Mouse (Mus musculus) cerebellum, adult 9-10 months (tissue): Measurements from ENCODE around the gene Ggact.

Experiments
- DNase-seq: peaks from one replicate; pipeline ENCODE4 v3.0.0; 2022

The Ggact gene

DNA sequence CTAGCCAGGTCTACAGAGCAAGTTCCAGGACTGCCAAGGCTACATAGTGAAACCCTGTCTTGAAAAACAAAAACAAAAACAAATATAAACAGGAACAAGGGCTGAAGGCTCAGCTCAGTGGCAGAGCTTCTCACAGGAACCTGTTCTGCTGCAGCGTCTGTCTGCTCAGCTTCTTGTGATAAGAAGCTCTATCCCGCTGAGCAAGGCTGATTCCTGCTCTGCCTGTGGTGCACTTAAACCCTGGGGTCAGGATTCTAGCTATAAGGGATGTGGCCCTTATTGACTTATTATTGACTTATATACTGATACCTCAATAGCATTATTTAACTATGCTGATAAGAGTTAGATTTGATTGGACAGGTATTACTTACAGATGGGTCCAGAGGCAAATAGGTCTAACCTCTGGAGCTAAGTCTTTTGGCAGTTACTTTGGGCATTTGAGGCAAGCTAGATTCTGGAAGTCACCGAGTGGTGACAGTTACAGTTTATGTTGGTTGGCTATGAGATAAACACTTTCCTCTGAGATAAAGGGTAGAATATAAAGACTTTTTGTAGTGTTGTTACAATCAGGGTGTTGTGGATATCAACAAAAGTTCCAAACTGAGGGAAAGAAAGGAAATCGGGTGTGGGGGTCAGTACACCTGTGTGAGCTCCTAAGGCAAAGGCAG, 48.0 kb downstream of the Ggact start:
- DNase-seq = no peak

DNA sequence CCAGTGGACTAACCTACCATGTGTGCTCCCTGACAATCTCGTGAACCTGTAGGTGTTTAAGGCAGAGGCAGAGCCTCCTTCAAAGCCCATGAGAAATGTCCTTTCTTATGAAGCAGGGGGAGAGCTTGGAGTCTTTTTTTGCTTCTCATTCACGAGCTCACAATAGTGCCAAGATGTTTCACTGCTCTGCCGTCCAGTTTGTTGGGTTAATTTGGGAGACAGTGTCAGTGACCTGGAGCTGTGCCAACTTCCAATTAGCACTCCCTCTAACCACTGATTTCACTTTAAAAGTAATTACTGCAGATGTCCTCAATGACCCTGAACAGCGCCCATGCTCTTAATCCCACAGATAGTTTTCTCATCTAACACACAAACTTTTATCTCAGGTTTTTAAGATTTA, 50.9 kb downstream of the Ggact start:
- DNase-seq = peak; percentile 44

DNA sequence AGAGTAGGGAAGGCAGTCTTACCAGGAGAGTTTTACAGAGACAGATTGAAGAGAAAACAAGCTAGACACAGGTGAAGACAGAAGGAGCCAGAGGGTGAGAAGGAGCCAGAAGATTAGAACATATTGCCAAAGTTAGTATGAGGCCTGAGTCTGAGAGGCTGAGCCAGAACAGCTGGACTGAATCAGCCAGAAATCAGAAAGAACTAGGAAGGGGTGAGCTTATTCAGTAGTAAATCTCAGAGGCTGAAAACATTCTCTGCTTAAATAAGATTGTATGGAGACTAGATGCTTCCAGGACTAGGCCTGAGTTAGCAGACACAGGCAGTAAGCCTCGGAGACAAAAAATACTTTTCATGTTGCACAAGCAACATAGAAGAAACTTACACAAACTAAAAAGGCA, 53.8 kb downstream of the Ggact start:
- no peak for DNase-seq

DNA sequence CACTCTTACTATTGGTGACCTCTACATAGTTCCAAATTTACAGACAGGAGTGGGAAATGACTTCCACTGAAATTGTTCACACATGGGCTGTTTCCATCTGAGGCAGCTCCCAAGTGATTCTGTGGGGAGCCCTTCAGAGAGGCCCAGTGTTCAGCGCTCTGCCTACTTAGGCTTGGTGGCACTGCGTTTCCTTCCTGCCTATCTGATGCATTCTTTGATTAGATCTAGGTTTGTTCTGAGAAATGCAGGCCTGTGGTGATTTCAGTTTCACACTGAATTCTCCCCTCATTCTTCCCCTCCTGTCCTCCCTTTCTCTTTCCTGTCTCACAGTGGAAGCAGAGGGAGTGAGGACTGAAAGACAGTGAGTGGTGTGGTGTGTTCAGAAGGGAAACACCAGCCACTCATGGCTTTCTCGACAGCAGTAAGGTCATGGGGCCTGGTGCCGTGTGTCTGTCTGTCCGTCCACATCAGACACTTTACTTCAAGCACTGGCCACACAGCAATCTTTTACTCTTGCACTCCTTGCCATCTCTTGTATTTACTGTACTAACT, 61.0 kb downstream of the Ggact start:
- DNase-seq = no peak

DNA sequence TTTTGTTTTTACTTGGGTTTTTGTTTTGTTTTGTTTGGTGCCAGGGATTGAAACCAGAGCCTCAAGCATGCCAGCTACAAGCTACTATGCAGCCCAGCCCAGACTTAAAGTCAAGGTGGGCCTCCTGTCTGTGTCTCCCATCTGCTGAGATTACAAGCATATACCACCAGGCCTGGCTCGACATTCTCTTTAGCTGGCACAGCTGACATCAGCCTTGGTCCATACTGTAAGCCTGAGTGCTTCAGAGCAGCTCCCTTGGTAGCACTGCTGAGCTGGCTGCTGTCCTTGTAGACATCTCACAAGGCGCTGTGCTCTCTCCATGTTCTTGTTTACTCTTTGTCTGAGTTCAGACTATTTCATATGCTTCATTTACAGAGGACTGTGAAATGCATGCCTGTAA, 76.5 kb downstream of the Ggact start:
- peak; percentile 11 for DNase-seq

DNA sequence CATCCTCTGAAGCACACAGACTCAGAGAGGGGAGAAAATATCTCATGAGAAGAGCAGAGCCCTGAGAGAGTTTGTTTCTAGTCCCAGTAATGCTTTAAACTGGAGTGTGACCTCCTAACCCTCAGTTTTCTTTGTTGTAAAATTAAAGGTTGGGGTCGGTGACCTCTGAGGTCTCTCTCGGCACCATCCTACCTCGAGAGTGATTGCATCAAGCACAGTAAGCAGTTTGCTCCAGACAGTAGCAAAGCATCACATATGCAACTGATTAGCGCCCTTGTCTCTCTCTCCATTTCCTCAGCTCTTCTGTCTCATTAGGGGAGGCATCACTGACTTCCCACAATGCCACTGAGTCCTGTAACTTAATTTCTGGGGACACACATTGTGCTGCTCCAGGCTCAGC, 77.3 kb downstream of the Ggact start:
- DNase-seq = no peak

DNA sequence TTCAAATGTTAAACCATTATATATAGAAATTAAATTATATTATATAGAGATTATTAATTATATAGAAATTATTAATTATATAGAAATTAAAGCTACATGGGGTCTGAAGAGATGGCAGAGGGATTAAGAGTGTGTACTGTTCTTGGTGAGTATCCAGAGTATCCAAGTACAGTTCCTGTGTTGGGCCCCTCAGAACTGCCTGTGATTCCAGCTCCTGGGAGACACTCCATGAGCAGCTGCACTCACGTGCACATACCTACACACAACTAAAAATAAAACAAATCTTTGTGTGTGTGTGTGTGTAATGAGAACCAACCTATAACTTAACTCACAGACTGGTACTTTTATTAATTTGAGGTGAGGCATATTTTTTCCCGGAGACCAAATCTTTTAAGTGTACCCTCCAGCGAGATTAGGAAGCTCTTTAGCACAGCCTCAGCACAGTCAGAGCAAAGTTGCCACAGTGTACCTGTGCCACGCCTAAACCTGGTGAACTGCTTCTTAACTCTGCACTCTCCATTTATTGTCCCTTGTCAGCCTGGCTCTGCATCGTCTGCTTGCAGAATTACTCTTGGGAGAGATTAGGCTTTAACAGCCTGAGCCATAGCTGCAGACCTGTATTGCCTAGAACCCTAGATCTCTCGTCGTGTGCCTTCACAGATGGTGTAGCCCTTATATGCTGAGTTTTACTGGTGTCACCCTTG, 77.9 kb downstream of the Ggact start:
- DNase-seq = no peak

DNA sequence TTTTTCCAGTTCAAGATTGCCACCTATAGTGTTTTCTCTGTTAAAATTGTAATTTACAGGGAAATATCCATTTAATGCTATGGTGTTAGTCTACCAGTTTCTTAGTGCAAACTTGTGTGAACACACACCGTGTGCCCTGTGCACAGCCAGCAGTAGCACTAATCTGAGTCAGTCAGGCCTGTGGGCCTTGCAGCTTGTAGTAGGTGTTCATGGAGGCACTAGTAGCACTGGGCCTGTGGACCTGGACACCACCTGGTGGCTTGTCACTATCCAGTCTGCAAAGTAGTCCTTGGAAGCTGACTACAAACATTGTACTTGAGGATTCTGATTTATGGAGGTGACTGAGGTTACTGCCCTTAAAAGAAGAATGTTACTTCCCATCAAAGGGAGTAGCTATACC, 78.8 kb downstream of the Ggact start:
- DNase-seq = no peak

DNA sequence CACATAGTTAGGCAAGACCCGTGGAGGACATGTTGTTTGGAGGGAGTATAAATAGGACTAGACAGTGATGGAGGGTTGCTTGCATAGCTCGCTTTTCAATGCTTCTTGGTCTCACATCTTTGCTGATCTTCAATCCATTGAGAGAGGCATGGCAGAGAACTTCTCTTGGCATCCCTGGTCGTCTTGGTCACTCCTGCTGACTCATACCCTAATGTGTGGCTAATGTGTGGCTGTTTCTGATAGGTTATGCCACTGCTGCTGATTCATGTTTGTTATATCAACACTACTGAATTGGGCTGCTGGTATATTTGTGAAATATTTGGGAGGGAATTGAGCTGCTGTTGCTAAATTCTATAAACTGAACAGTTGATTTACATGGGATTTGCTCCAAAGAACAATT, 79.9 kb downstream of the Ggact start:
- no peak for DNase-seq

DNA sequence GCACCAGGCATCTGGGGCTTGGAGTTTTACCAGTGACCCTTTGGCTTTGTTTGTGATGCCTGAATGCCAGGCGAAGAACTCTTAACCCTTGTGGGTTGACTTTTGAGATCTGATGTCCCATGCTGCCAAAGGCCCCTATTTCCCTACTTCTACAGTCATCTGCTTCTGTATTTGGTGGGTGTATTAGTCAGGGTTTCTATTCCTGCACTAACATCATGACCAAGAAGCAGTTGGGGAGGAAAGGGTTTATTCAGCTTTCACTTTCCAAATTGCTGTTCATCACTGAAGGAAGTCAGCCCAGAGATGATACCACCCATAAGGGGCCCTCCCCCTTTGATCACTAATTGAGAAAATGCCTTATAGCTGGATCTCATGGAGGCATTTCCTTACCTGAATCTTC, 83.1 kb downstream of the Ggact start:
- DNase-seq = no peak

DNA sequence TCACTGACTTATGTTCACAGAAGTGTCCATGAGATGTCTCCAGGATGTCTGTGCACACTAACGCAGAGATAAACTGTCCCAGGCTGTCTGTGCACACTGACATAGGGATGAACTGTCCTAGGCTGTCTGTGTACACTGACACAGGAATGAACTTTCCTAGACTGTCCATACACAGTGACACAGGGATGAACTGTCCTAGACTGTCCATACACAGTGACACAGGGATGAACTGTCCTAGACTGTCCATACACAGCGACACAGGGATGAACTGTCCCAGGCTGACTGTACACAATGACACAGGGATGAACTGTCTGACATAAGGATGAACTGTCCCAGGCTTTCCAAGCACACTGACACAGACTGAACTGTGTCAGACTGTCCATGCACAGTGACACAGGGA, 88.1 kb downstream of the Ggact start:
- DNase-seq = no peak

DNA sequence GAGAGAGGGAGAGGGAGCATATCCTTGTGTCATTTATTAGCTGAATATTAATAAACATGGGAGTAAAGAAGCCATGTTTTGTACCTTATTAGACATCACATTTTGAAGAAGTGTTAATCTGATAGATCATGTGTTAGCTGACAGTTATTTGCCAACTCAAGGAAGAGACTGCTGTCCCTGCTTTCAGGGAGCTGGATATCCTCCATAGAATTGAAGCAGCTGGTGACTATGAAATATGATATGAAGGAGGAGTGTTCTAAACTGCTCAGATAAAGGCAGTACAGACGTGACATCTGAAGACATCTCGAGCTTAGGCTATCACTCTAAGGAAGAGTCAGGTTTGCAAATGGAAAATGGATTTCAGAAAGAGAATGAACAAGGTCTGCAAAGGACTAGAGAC, 89.8 kb downstream of the Ggact start:
- DNase-seq = no peak

DNA sequence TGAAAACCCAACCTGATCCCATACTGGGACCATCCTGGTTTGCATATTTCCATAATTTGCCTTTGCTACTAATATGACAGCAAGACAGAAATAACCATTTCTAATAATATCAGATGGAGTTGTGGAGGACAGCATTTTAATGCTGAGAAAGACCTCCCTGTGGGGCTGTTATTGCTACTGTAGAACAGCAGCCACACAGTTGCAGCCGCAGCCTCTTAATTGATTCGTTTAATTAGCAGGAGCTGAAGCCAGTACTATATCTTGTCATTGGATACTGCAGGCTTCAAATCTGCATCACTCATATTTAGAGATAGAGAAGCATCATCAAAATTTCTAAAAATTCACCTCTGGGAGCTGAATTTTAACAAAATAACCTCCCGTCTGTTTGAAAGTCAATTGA, 92.6 kb downstream of the Ggact start:
- DNase-seq = no peak

DNA sequence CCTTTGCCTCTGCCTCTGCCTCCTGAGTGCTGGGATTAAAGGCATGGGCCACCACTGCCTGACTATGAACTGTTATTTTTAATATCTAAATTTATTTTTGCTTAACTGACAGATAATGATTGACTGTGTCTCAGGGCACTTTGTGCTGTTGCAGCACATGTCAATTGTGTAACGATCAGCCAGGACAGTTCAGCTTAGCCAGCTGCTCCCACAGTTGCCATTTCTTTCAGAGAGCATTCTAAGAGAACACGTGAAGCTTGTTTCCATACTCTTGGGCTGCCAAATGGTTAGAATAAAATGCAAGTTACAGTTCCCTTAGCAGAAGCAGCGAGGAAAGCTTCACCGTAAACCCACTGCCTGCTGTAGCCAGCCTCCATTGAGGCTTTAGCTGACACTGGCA, 113.3 kb downstream of the Ggact start:
- no peak for DNase-seq

DNA sequence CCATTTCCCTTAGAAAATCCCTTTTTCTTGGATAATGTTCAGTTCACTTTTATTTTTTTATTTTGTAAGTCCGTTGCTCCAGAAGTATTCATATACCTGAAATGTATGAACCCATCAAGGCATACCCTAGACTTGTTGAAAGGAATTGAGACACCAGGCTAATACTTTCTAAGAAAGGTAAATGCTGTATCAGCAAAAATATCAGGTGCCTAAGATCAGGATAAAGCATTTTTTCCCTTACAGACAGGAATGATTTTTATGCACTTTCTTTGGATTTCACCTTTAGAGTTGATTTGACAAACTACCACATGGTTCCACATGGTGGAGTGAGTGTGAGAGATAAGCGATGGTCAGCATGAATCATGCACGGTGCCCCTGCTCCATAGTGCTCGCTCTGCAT, 120.2 kb downstream of the Ggact start:
- DNase-seq = no peak

DNA sequence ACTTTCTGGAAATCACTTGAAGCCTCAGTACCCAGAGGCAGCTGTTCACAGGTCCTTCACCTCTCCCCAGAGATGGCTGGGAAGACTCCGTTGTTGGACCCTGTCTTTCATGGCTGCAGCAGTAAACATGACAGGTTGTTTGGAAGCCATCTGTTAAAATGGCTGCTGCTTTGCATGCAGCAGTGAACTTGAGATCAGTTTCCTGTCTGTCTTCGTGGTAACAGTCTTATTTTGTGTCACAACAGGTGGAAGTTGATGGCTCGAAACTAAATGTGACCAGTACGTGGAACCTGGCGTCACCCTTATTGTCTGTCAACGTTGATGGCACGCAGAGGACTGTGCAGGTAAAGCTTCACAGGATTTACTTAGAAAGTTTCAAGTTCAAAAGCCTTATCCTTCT, 123.4 kb downstream of the Ggact start:
- no peak for DNase-seq

DNA sequence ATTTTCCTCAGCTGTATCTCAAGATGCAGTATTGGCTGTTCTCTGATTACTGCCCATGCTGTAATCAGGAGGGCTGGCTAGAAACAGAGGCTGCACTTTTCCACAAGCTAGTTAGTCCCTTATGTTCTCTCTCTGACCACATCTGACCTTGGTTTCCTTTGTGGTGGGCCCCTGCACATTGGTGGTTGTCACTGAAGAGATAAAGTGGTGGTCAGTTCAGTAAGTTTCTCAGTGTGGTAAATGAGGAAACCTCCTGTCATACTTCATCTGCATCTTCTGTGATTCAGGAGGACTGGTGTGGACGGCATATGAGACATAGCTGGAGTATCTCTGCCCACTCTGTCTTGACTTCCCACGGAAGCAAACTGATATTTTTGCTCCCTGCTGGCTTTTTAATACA, 125.4 kb downstream of the Ggact start:
- DNase-seq = no peak

DNA sequence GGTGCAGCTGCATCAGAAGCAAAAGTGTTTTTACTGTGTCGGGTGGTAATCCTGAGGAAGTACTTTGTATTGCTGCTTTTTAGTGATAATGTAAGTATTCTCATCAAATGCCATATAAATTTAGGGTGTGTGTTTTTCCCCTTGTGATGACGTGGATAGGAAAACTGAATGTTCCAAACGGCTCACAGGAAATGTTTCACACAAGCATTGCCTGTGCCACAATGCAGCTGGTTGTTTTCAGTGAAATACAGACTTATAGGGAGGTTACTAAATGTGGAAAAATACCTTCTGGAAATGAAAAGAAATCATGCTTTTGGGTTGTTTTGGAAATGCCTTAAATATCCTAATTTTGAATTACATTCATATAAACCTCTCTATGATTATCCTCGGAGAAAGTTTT, 128.9 kb downstream of the Ggact start:
- DNase-seq = no peak

DNA sequence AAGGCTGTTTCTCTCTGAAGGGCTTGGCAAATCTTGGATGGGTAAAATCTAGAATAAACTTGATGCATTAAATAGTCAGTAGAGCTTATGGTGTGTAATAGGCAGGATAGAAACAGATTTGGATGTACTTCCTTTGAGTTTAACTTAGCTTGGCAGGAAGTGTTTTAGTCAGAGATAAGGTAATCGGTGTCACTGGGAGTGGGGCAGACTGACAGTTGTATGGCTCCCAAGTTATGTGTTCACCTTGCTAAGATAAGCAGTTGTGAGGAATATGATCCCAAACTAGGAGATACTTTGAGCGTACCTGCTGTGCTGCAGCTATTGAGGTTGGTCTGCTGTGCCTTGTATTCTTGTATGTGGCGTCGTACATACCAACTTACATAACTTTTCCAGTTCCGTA, 147.1 kb downstream of the Ggact start:
- DNase-seq = no peak
